Mouse (Mus musculus) ES-E14 (cell line): ENCODE results near the gene C87436.

Experiments used
- HCFC1 ChIP-seq: IDR thresholded peaks from 2 replicates; pipeline ENCODE4 v1.6.1; 2012; ENCODE audit warnings: low read length, inconsistent platforms, borderline replicate concordance; ENCODE audit not compliant: insufficient read depth
- ZNF384 ChIP-seq: IDR thresholded peaks from 2 replicates; pipeline ENCODE4 v1.6.1; 2012; ENCODE audit warnings: low read depth, low read length, inconsistent platforms

GRCm38 (mm10) chr6:86473077-86473476, 34.9 kb downstream of the C87436 start:
- no peak for TF ChIP-seq HCFC1
- no peak for TF ChIP-seq ZNF384
